Mouse (Mus musculus) olfactory bulb, adult 2 months (tissue): ENCODE data around the gene Pusl1.

ENCODE experiments used
- CTCF ChIP-seq: fragments of 200-500 bp; IDR thresholded peaks from 2 replicates; pipeline ENCODE4 v1.5.1; 2012; ENCODE audit warnings: low read depth, mild to moderate bottlenecking, low read length, moderate library complexity; ENCODE audit not compliant: insufficient read depth
- POLR2A ChIP-seq: fragments of 200-500 bp; IDR thresholded peaks from 2 replicates; pipeline ENCODE4 v1.6.1; 2012; ENCODE audit warnings: mild to moderate bottlenecking, low read depth, low read length, moderate library complexity; ENCODE audit not compliant: insufficient read depth

GRCm38 (mm10) chr4:155859318-155859717 lies 32.3 kb downstream of the Pusl1 start:
- TF ChIP-seq CTCF (no peak), POLR2A (no peak)
